Mouse (Mus musculus): ENCODE data around the gene Retsat. TPM values are rescaled to one million over a fixed set of nuclear protein-coding genes. Genes with fewer than 3 reads are reported as not detected.

The Retsat gene
- polyA plus RNA-seq, 1 experiment from 2014 or later: 21.3 TPM

GRCm38 (mm10) chr6:72608662-72609184 lies 10.4 kb downstream of the Retsat start:
- ATAC-seq (replicated peaks; ENCODE audit: low FRiP score, low TSS enrichment, low read depth) (no peak), DNase-seq (ENCODE audit: low spot score) (no peak)
- no peak overlapping the region for H3K4me3 ChIP-seq (ENCODE audit: low read depth, low read length)
- H3K36me3 ChIP-seq (ENCODE audit: control insufficient read depth, insufficient read depth, low read length): peaks cover 76% of the 10 kb centered on the region
- no peak overlapping the region for H3K27ac ChIP-seq (ENCODE audit: low read depth)
- no peak overlapping the region for H3K4me2 ChIP-seq (ENCODE audit: low read length)
- WGBS: 94% methylated on average over 4 of the region's 4 CpGs
- H3K9me3 ChIP-seq (ENCODE audit: control insufficient read depth, low read length): no peaks in the 10 kb centered on the region
- no peaks in the 10 kb centered on the region for H3K4me1 ChIP-seq (replicated peaks; ENCODE audit: control insufficient read depth, insufficient read depth, low read length)
- no peaks in the 10 kb centered on the region for H3K27me3 ChIP-seq (replicated peaks; ENCODE audit: control insufficient read depth, insufficient read depth, low read length)
- H3K9ac ChIP-seq (ENCODE audit: low read length): no peak overlapping the region

GRCm38 (mm10) chr6:72610261-72610660 lies 12.0 kb downstream of the Retsat start:
- H3K36me3 ChIP-seq (ENCODE audit: control insufficient read depth, insufficient read depth, low read length): peaks cover 73% of the 10 kb centered on the region
- ATAC-seq (replicated peaks; ENCODE audit: low FRiP score, low TSS enrichment, low read depth) (no peak), DNase-seq (ENCODE audit: low spot score) (no peak)
- WGBS: 78% methylated on average over 4 of the region's 4 CpGs
- H3K9me3 ChIP-seq (ENCODE audit: control insufficient read depth, low read length): no peaks in the 10 kb centered on the region
- H3K4me3 ChIP-seq (ENCODE audit: low read depth, low read length): no peak overlapping the region
- H3K4me2 ChIP-seq (ENCODE audit: low read length): no peak overlapping the region
- no peaks in the 10 kb centered on the region for H3K27me3 ChIP-seq (replicated peaks; ENCODE audit: control insufficient read depth, insufficient read depth, low read length)
- no peak overlapping the region for H3K9ac ChIP-seq (ENCODE audit: low read length)
- H3K27ac ChIP-seq (ENCODE audit: low read depth): no peak overlapping the region
- peaks cover 11% of the 10 kb centered on the region for H3K4me1 ChIP-seq (replicated peaks; ENCODE audit: control insufficient read depth, insufficient read depth, low read length)

DNA sequence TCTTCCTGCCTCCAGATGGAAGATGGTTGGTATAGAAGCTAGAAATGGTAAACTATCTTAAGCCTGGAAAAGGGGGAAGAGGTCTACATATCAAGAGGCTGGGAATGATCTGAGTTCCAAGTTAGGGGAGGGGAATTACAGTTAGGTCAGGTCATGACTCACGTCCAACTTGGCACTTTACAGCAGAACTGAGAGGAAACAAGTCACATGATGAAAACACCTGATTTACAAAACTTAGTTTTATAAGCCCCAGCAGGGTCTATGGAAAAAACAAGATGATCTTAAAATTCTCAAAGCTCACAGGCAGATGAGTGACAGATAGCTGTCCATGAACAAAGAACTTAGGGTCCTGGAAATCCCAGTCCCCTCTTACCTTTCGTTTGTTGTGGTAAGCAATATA lies 16.9 kb downstream of the Retsat start:
- H3K4me3 ChIP-seq (ENCODE audit: low read depth, low read length): peak overlapping the region; percentile 91
- peaks cover 24% of the 10 kb centered on the region for H3K4me1 ChIP-seq (replicated peaks; ENCODE audit: control insufficient read depth, insufficient read depth, low read length)
- peak overlapping the region; percentile 92 for H3K4me2 ChIP-seq (ENCODE audit: low read length)
- no peak overlapping the region for H3K27ac ChIP-seq (ENCODE audit: low read depth)
- no peaks in the 10 kb centered on the region for H3K27me3 ChIP-seq (replicated peaks; ENCODE audit: control insufficient read depth, insufficient read depth, low read length)
- WGBS: 60% methylated on average over 2 of the region's 2 CpGs
- no peak overlapping the region for H3K9ac ChIP-seq (ENCODE audit: low read length)
- DNase-seq (ENCODE audit: low spot score): no peak
- H3K9me3 ChIP-seq (ENCODE audit: control insufficient read depth, low read length): no peaks in the 10 kb centered on the region
- no peak for ATAC-seq (replicated peaks; ENCODE audit: low FRiP score, low TSS enrichment, low read depth)
- peaks cover 32% of the 10 kb centered on the region for H3K36me3 ChIP-seq (ENCODE audit: control insufficient read depth, insufficient read depth, low read length)

- 24% methylated on average over 25 of the region's 25 CpGs for WGBS
- no peaks in the 10 kb centered on the region for H3K27me3 ChIP-seq (replicated peaks; ENCODE audit: control insufficient read depth, insufficient read depth, low read length)
- no peaks in the 10 kb centered on the region for H3K9me3 ChIP-seq (ENCODE audit: control insufficient read depth, low read length)
- peaks cover 26% of the 10 kb centered on the region for H3K36me3 ChIP-seq (ENCODE audit: control insufficient read depth, insufficient read depth, low read length)
- H3K4me2 ChIP-seq (ENCODE audit: low read length): peak overlapping the region; percentile 92
- H3K4me3 ChIP-seq (ENCODE audit: low read depth, low read length): peak overlapping the region; percentile 91
- H3K9ac ChIP-seq (ENCODE audit: low read length): peak overlapping the region; percentile 75
- H3K27ac ChIP-seq (ENCODE audit: low read depth): 0 out of 2 replicates have a peak overlapping the region, but pooled peaks have one; percentile 86
- ATAC-seq (replicated peaks; ENCODE audit: low FRiP score, low TSS enrichment, low read depth): 0 out of 2 replicates have a peak, but pooled peaks have one; percentile 3
- DNase-seq (ENCODE audit: low spot score): no peak
- H3K4me1 ChIP-seq (replicated peaks; ENCODE audit: control insufficient read depth, insufficient read depth, low read length): peaks cover 24% of the 10 kb centered on the region
Measured at GRCm38 (mm10) chr6:72615561-72616375, 17.5 kb downstream of the Retsat start.

GRCm38 (mm10) chr6:72616643-72617288 lies 18.5 kb downstream of the Retsat start, which contains the start of gene Tgoln1:
TSS of gene Tgoln1 (minus strand) at chr6:72617000.
- ATAC-seq (replicated peaks; ENCODE audit: low FRiP score, low TSS enrichment, low read depth): peak; percentile 89
- under 1% methylated on average over 33 of the region's 41 CpGs for WGBS

DNA sequence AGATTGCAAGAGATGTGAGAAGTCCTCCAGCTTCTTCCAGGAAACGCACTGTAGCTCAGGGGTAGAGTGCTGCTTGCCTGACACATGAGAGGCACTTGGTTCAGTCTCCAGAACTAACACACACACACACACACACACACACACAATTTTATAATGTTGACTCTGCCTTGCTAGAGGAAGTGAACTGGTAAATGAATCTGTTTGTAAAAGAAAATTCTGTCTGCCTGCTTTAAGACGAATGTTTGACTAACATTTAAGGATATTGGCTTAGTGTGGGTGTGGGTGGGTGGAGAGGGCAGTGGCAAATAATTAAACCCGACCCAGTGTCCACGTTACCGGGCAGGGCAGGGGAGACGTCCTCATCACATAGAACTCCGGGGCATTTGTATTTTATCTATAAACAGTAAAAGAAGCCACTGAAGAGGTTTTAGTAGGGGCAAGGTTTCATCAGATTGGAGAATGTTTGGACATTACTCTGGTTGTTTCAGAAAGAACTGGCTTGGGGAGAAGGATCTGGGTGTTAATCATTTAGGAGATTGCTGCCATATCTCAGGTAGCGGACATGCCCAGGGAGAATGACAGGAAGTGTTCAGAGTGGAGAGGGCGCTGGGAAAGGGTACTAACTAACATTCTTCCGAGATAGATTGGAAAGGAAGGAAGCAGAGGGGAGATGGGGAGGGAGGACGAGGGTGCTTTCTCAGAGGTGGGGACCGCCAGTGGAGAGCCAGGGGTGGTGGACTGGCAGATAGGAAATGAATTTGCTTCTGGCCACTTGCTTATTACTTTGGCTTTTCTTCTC lies 21.7 kb downstream of the Retsat start:
- 34% methylated on average over 12 of the region's 12 CpGs for WGBS
- Histone ChIP-seq H3K27me3 (replicated peaks; ENCODE audit: control insufficient read depth, insufficient read depth, low read length) (no peaks in the 10 kb centered on the region), H3K4me2 (ENCODE audit: low read length) (peak overlapping the region; percentile 26), H3K4me1 (replicated peaks; ENCODE audit: control insufficient read depth, insufficient read depth, low read length) (peaks cover 16% of the 10 kb centered on the region), H3K36me3 (ENCODE audit: control insufficient read depth, insufficient read depth, low read length) (no peaks in the 10 kb centered on the region), H3K9ac (ENCODE audit: low read length) (no peak overlapping the region), H3K27ac (ENCODE audit: low read depth) (peak overlapping the region; percentile 62), H3K4me3 (ENCODE audit: low read depth, low read length) (no peak overlapping the region), H3K9me3 (ENCODE audit: control insufficient read depth, low read length) (no peaks in the 10 kb centered on the region)
- DNase-seq (ENCODE audit: low spot score) (peak; percentile 61), ATAC-seq (replicated peaks; ENCODE audit: low FRiP score, low TSS enrichment, low read depth) (peak; percentile 67)

More at GRCm38 (mm10) chr6:72616643-72617288, 18.5 kb downstream of the Retsat start, which contains the start of gene Tgoln1:
- Histone ChIP-seq H3K4me2 (ENCODE audit: low read length) (peak within 1 kb of the TSS; percentile 92), H3K4me3 (ENCODE audit: low read depth, low read length) (peak within 1 kb of the TSS; percentile 91), H3K4me1 (replicated peaks; ENCODE audit: control insufficient read depth, insufficient read depth, low read length) (peaks cover 24% of the 10 kb centered on the region), H3K27ac (ENCODE audit: low read depth) (peak within 1 kb of the TSS; percentile 86), H3K36me3 (ENCODE audit: control insufficient read depth, insufficient read depth, low read length) (peaks cover 16% of the 10 kb centered on the region), H3K27me3 (replicated peaks; ENCODE audit: control insufficient read depth, insufficient read depth, low read length) (no peaks in the 10 kb centered on the region), H3K9me3 (ENCODE audit: control insufficient read depth, low read length) (no peaks in the 10 kb centered on the region), H3K9ac (ENCODE audit: low read length) (peak within 1 kb of the TSS; percentile 75)
- peak; percentile 94 for DNase-seq (ENCODE audit: low spot score)

DNA sequence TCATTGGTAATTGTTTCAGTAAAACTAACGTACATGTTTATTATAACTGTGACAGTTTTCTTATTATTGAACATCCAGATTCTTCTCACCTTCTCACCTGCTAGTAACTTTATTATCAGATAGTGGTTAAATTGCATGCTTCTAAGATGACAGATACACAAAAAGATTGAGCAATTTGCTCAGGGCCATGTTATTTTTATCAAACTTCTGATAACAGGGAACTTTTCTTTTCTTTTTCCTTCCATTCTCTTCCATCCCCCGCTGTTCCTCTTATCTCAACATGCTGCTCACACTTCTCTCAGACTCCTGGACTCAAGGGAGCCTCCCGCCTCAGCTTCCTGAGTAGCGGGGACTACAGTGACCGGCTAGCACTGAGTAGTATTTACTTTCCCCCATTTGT lies 22.6 kb downstream of the Retsat start:
- WGBS: 82% methylated on average over 5 of the region's 5 CpGs
- ATAC-seq (replicated peaks; ENCODE audit: low FRiP score, low TSS enrichment, low read depth) (no peak), DNase-seq (ENCODE audit: low spot score) (no peak)
- no peak overlapping the region for H3K4me3 ChIP-seq (ENCODE audit: low read depth, low read length)
- no peak overlapping the region for H3K9ac ChIP-seq (ENCODE audit: low read length)
- no peak overlapping the region for H3K4me2 ChIP-seq (ENCODE audit: low read length)
- H3K9me3 ChIP-seq (ENCODE audit: control insufficient read depth, low read length): no peaks in the 10 kb centered on the region
- H3K27me3 ChIP-seq (replicated peaks; ENCODE audit: control insufficient read depth, insufficient read depth, low read length): no peaks in the 10 kb centered on the region
- no peak overlapping the region for H3K27ac ChIP-seq (ENCODE audit: low read depth)
- no peaks in the 10 kb centered on the region for H3K36me3 ChIP-seq (ENCODE audit: control insufficient read depth, insufficient read depth, low read length)
- H3K4me1 ChIP-seq (replicated peaks; ENCODE audit: control insufficient read depth, insufficient read depth, low read length): peaks cover 7% of the 10 kb centered on the region; the same call in 1 of the 2 replicates

DNA sequence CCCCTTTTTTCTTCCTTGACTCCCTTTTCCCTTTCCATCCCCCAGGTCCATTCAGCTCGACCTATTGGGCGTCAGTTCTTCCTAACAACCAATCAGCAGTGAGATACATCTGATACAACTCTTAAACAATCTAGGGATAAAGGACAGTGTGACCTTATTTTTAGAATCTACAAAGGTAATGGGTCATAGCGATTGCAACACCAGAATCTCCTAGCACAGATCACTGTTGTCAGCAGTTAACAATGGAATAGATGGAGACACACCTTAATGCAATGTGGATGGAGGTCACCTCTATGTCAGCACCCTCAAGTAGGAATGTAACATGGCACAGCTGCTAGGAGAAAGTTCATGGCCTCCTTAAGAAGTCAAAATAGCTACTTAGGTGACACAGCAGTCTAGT lies 24.6 kb downstream of the Retsat start:
- Histone ChIP-seq H3K36me3 (ENCODE audit: control insufficient read depth, insufficient read depth, low read length) (peaks cover 18% of the 10 kb centered on the region), H3K27ac (ENCODE audit: low read depth) (no peak overlapping the region), H3K9me3 (ENCODE audit: control insufficient read depth, low read length) (no peaks in the 10 kb centered on the region), H3K4me1 (replicated peaks; ENCODE audit: control insufficient read depth, insufficient read depth, low read length) (0 out of 2 replicates have a peak, but pooled peaks cover 3% of the 10 kb centered on the region), H3K9ac (ENCODE audit: low read length) (no peak overlapping the region), H3K27me3 (replicated peaks; ENCODE audit: control insufficient read depth, insufficient read depth, low read length) (no peaks in the 10 kb centered on the region), H3K4me2 (ENCODE audit: low read length) (no peak overlapping the region), H3K4me3 (ENCODE audit: low read depth, low read length) (no peak overlapping the region)
- ATAC-seq (replicated peaks; ENCODE audit: low FRiP score, low TSS enrichment, low read depth): no peak
- 50% methylated on average over 3 of the region's 3 CpGs for WGBS
- DNase-seq (ENCODE audit: low spot score): no peak

Measured in intestine, embryonic 14.5 days (tissue).